Mouse (Mus musculus) left cerebral cortex, adult 2 months (tissue): ENCODE results near the gene A1bg. TPM values are rescaled to one million over a fixed set of nuclear protein-coding genes. Genes with fewer than 3 reads are reported as not detected.

Experiments
- DNase-seq, 2 experiments: peaks; one replicate each; pipeline ENCODE4 v3.0.0; 2021 to 2022; ENCODE audit warnings: low spot score in 2 of 2, mixed read lengths in 1 of 2; ENCODE audit errors: extremely low spot score in 1 of 2
- H3K27ac ChIP-seq: fragments of 200-600 bp; 2 replicates; pipeline ENCODE4 v1.8.1; 2022
- H3K4me3 ChIP-seq: fragments of 200-600 bp; 2 replicates; pipeline ENCODE4 v1.8.1; 2022
- CTCF ChIP-seq: fragments of 200-600 bp; IDR thresholded peaks from 2 replicates; pipeline ENCODE4 v1.8.1; 2022; ENCODE audit warnings: antibody characterized with exemption, mild to moderate bottlenecking, moderate library complexity
- intact Hi-C: fragments of 180-260 bp; cut with DNase I; formaldehyde crosslinking; loops from one replicate; pipeline ENCODE4 v1.15.1; 2025
- total RNA-seq, 2 experiments: library from RNA; stranded (reverse); gene quantifications; 2 replicates each; pipeline ENCODE4 v1.2.3; 2021

The A1bg gene
- total RNA-seq, 2 experiments from 2014 or later, result not detected

GRCm38 (mm10) chr15:60854151-60854550, 68.7 kb downstream of the A1bg start:
- DNase-seq, result no peak
- intact Hi-C loops, result no loop called here
- Histone ChIP-seq H3K27ac (no peak overlapping the region), H3K4me3 (no peak overlapping the region)
- TF ChIP-seq CTCF, result no peak

GRCm38 (mm10) chr15:60853231-60853999, 69.4 kb downstream of the A1bg start, which contains the start of gene Fam84b:
Gene Fam84b (minus strand): TSS chr15:60853778.
- intact Hi-C loops, result no loop called here
- Histone ChIP-seq H3K27ac (no peak within 1 kb of the TSS), H3K4me3 (no peak within 1 kb of the TSS)
- DNase-seq, result no peak
- TF ChIP-seq CTCF, result no peak

GRCm38 (mm10) chr15:60848630-60849029, 74.2 kb downstream of the A1bg start:
- Histone ChIP-seq H3K27ac (no peak overlapping the region), H3K4me3 (no peak overlapping the region)
- intact Hi-C loops, result no loop called here
- no peak for TF ChIP-seq CTCF
- DNase-seq, result peak in 1 of 2 experiments; percentile 16

Other genes starting within 250 kb of the A1bg start
- gene Fam84b, start 69.2 kb downstream of the A1bg start, total RNA-seq, result 1 to 10 TPM; 5.3 to 6.2 TPM